ENCODE assay signal across 10 mouse cellular contexts in genomic region chrX:163938587-163938986, GRCm38 (mm10). TPM values are rescaled to one million over a fixed set of nuclear protein-coding genes. Genes with fewer than 3 reads are reported as not detected.
DNase-seq lines count a peak whose midpoint lies in the region; ATAC-seq and TF ChIP-seq lines count a peak whose summit lies in the region.
"Had no signal": no experiment of that assay in that cellular context is flagged by ENCODE, and none has a peak within 500 bp of the region (broad histone marks: within the 10 kb centered on the region; RNA-seq: fewer than 3 reads in every experiment).

No protein-coding gene starts in this region.

- no peak overlapping the region for H3K4me3 ChIP-seq in heart, embryonic 11.5 days (ENCODE audit: low read depth, low read length)
- no peak overlapping the region for H3K4me3 ChIP-seq in olfactory bulb, adult 2 months (ENCODE audit: insufficient read depth, low read depth, low read length)
- no peak overlapping the region for H3K4me3 ChIP-seq in midbrain, embryonic 16.5 days (ENCODE audit: low read depth, low read length)
- H3K4me3 ChIP-seq: stomach, embryonic 15.5 days had no signal

- no peaks in the 10 kb centered on the region for H3K9me3 ChIP-seq in heart, embryonic 11.5 days (replicated peaks; ENCODE audit: control insufficient read depth, low read length)
- no peaks in the 10 kb centered on the region for H3K9me3 ChIP-seq in midbrain, embryonic 16.5 days (replicated peaks; ENCODE audit: control insufficient read depth, low read length, poor library complexity, severe bottlenecking)
- H3K9me3 ChIP-seq: stomach, embryonic 15.5 days had no signal

- H3K27ac ChIP-seq in heart, embryonic 11.5 days (ENCODE audit: low read depth, low read length), result no peak overlapping the region
- 0 out of 2 replicates have a peak overlapping the region, but pooled peaks have one; percentile 13 for H3K27ac ChIP-seq in olfactory bulb, adult 2 months (ENCODE audit: insufficient read depth, low read depth, low read length)
- no peak overlapping the region for H3K27ac ChIP-seq in midbrain, embryonic 16.5 days (ENCODE audit: low read length)
- H3K27ac ChIP-seq: stomach, embryonic 15.5 days had no signal

- H3K36me3 ChIP-seq in heart, embryonic 11.5 days (ENCODE audit: control insufficient read depth, insufficient read depth, low read length), result no peaks in the 10 kb centered on the region
- no peaks in the 10 kb centered on the region for H3K36me3 ChIP-seq in midbrain, embryonic 16.5 days (ENCODE audit: control insufficient read depth, insufficient read depth, low read length)
- H3K36me3 ChIP-seq: stomach, embryonic 15.5 days had no signal

- no peak for TF ChIP-seq POLR2A in olfactory bulb, adult 2 months (IDR thresholded peaks at IDR 0.05; ENCODE audit: insufficient read depth, low read depth, low read length)

- WGBS in heart, embryonic 11.5 days (ENCODE audit: insufficient replicate concordance), result 86% methylated on average over 6 of the region's 6 CpGs
- 44% methylated on average over 6 of the region's 6 CpGs for WGBS in olfactory bulb, adult 2 months
- 95% methylated on average over 6 of the region's 6 CpGs for WGBS in midbrain, embryonic 16.5 days

- H3K4me1 ChIP-seq in heart, embryonic 11.5 days (ENCODE audit: control insufficient read depth, insufficient read depth, low read length), result no peaks in the 10 kb centered on the region
- no peaks in the 10 kb centered on the region for H3K4me1 ChIP-seq in olfactory bulb, adult 2 months (ENCODE audit: control insufficient read depth, insufficient read depth, low read length)
- no peaks in the 10 kb centered on the region for H3K4me1 ChIP-seq in midbrain, embryonic 16.5 days (ENCODE audit: control insufficient read depth, insufficient read depth, low read length)
- H3K4me1 ChIP-seq: stomach, embryonic 15.5 days had no signal

- DNase-seq in heart, adult 11 months, result peak; percentile 95
- DNase-seq in adipocyte (ENCODE audit: low spot score), result peak; percentile 55
- DNase-seq in heart, adult 9 months (ENCODE audit: low spot score in 2 of 2), result peak; percentile 47 to 58
- DNase-seq: lung, postnatal 14 days had no signal

- no peak overlapping the region for H3K9ac ChIP-seq in heart, embryonic 11.5 days (ENCODE audit: low read depth, low read length)
- no peak overlapping the region for H3K9ac ChIP-seq in midbrain, embryonic 16.5 days (ENCODE audit: low read depth, low read length)
- H3K9ac ChIP-seq: stomach, embryonic 15.5 days had no signal

- ATAC-seq in heart, embryonic 11.5 days (replicated peaks; ENCODE audit: insufficient number of reproducible peaks, low FRiP score, low TSS enrichment), result no peak
- no peak for ATAC-seq in activated CD4-positive, CD25-positive, alpha-beta regulatory T cell, adult 4 months
- ATAC-seq in megakaryocyte-erythroid progenitor cell, adult 5-6 weeks (replicated peaks; ENCODE audit: low FRiP score, low TSS enrichment, poor library complexity, severe bottlenecking), result no peak
- no peak for ATAC-seq in midbrain, embryonic 16.5 days

- no peak overlapping the region for H3K4me2 ChIP-seq in heart, embryonic 11.5 days
- H3K4me2 ChIP-seq in midbrain, embryonic 16.5 days (ENCODE audit: low read length), result no peak overlapping the region
- H3K4me2 ChIP-seq: stomach, embryonic 15.5 days had no signal

- no peaks in the 10 kb centered on the region for H3K27me3 ChIP-seq in heart, embryonic 11.5 days (ENCODE audit: control insufficient read depth, insufficient read depth, low read length)
- no peaks in the 10 kb centered on the region for H3K27me3 ChIP-seq in midbrain, embryonic 16.5 days (ENCODE audit: control insufficient read depth, insufficient read depth, low read depth, low read length)
- H3K27me3 ChIP-seq: stomach, embryonic 15.5 days had no signal

- no peak for TF ChIP-seq CTCF in olfactory bulb, adult 2 months (IDR thresholded peaks at IDR 0.05; ENCODE audit: insufficient read depth, low read depth, low read length)

RNA-seq across cellular contexts. Expression of gene Zrsr2, which starts 19.9 kb away (rescaled TPM):
- polyA plus RNA-seq in heart, embryonic 11.5 days (2014; fragmentation: Nextera tagmentation; extraction: Ambion mirVana), result 35.3 and 37.3 TPM in 2 replicates
- polyA plus RNA-seq in olfactory bulb, adult 2 months (2012; ENCODE audit: insufficient read depth, insufficient read length, low replicate concordance, missing spikeins), result not detected in 2 replicates
- polyA plus RNA-seq in activated CD4-positive, CD25-positive, alpha-beta regulatory T cell, adult 4 months (2017; shearing (Covaris generic)), result 10 to 100 TPM; 35.7 to 43.8 TPM
- total RNA-seq in megakaryocyte-erythroid progenitor cell, adult 5-6 weeks (2014; fragmentation: Nextera tagmentation), result 29.5 and 31.6 TPM in 2 replicates
- total RNA-seq in megakaryocyte-erythroid progenitor cell, adult 5-6 weeks (2017), result 63.0 and 91.8 TPM in 2 replicates
- polyA plus RNA-seq in midbrain, embryonic 16.5 days (2015; fragmentation: Nextera tagmentation; extraction: Ambion mirVana), result 53.9 and 54.1 TPM in 2 replicates

RNA-seq across cellular contexts. Expression of gene Ap1s2, which starts 29.8 kb away (rescaled TPM):
- 20.1 and 26.0 TPM in 2 replicates for polyA plus RNA-seq in heart, embryonic 11.5 days (2014; fragmentation: Nextera tagmentation; extraction: Ambion mirVana)
- polyA plus RNA-seq in olfactory bulb, adult 2 months (2012; ENCODE audit: insufficient read depth, insufficient read length, low replicate concordance, missing spikeins), result not detected in 2 replicates
- 10 to 100 TPM; 22.9 to 26.1 TPM for polyA plus RNA-seq in activated CD4-positive, CD25-positive, alpha-beta regulatory T cell, adult 4 months (2017; shearing (Covaris generic))
- total RNA-seq in megakaryocyte-erythroid progenitor cell, adult 5-6 weeks (2014; fragmentation: Nextera tagmentation), result 0.87 and 1.4 TPM in 2 replicates
- total RNA-seq in megakaryocyte-erythroid progenitor cell, adult 5-6 weeks (2017), result 5.4 and 5.9 TPM in 2 replicates
- 120 and 133 TPM in 2 replicates for polyA plus RNA-seq in midbrain, embryonic 16.5 days (2015; fragmentation: Nextera tagmentation; extraction: Ambion mirVana)

Comparison
In these comparisons a context has a peak if more than half of its experiments do, and no peak if none do; other contexts are left out.
1. RNA of gene Zrsr2, which starts 19.9 kb away (polyA plus RNA-seq): 53.9 to 54.1 TPM in midbrain, embryonic 16.5 days, 35.7 to 43.8 TPM in activated CD4-positive, CD25-positive, alpha-beta regulatory T cell, adult 4 months and 35.3 to 37.3 TPM in heart, embryonic 11.5 days; not detected in olfactory bulb, adult 2 months; every median in the first group is over 10 times any median in the second.
2. Peak in every context shown above with its lines, with median percentiles within 50 percentile points of each other: DNase-seq.